Mouse (Mus musculus): ENCODE data around the gene Sirt2.

Sirt2 gene

GRCm38 (mm10) chr7:28796562-28796975 is 30.0 kb downstream of the Sirt2 start:
- CTCF ChIA-PET: interaction anchor here (0.6 to 2.2 kb wide), 26 partner anchors 8 to 506 kb away, joined by 3 to 25 read pairs (median 4); partner anchors contain the start of genes Capn12 (in 1 of the 4), Hnrnpl (in 1 of the 4), Lgals4 (in 1 of the 4) and Selenov (in 1 of the 4)
- POLR2A ChIA-PET: interaction anchor here (0.6 to 10.2 kb wide), 27 partner anchors 11 to 593 kb away, joined by 3 to 391 read pairs (median 4); partner anchors contain the start of genes Hnrnpl (in 4 of the 4), Ech1 (in 1 of the 4), Eif3k (in 1 of the 4) and Map4k1 (in 1 of the 4)

- ChIA-PET POLR2A (interaction anchor here in 3 of 4 experiments (0.7 to 10.2 kb wide), 6 partner anchors 12 to 336 kb away, joined by 3 to 391 read pairs (median 12); partner anchors contain the start of genes Hnrnpl (in 2 of the 3) and Ech1 (in 1 of the 3)), CTCF (interaction anchor here in 2 of 4 experiments (0.6 to 1.5 kb wide), 4 partner anchors 8 to 203 kb away, joined by 3 to 4 read pairs (median 3); partner anchors contain the start of gene Hnrnpl (in 1 of the 2))
Observed at GRCm38 (mm10) chr7:28799994-28800393, 33.5 kb downstream of the Sirt2 start.

- POLR2A ChIA-PET: interaction anchor here in 3 of 4 experiments (0.6 to 10.2 kb wide), 8 partner anchors 8 to 107 kb away, joined by 3 to 391 read pairs (median 4); partner anchors contain the start of gene Hnrnpl (in 2 of the 3)
- CTCF ChIA-PET: interaction anchor here in 2 of 4 experiments (0.6 to 2.5 kb wide), 4 partner anchors 9 to 60 kb away, joined by 3 to 14 read pairs (median 7); partner anchors contain the start of genes Mrps12 (in 1 of the 2) and Sars2 (in 1 of the 2)
Observed at GRCm38 (mm10) chr7:28801451-28801850, 34.9 kb downstream of the Sirt2 start.

DNA sequence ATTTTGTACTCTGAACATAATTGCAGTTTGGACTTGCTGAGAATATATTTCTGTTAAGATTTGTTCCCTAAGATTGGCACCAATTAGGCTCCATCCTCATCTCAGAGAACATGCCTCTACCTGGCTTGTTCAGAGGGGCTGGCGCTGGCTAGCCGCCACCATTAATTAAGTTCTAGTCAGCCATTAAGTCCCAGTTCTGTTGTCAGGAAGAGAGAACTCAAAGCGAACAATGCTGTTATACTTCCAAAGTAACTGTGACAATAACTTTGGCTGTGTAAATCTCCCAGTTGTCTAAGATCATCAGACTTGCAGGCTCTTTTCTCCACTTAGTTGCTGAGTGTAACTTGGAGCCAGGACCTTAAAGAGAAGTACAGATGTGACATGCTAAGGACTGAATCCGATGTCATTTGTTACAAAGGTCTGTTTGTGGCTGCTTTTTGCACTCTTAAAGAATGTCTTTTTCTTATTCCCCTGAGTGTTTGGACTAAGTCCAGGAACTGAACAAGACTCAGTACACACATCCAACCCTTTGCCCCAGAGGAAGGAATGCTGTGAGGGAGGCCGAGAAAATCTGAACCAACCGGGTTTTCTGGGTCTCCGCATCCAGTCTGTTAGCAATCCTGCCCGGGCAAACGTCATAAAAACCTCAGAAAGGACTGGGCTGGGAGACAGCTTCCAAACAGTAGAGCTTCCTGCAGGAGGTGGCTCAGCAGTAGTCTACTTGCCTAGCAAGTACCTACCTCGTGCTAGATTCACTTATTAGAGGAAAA is 35.6 kb downstream of the Sirt2 start:
- POLR2A ChIA-PET: interaction anchor here (0.6 to 10.2 kb wide), 15 partner anchors 8 to 163 kb away, joined by 3 to 391 read pairs (median 4); partner anchors contain the start of gene Hnrnpl (in 2 of the 4)
- CTCF ChIA-PET: interaction anchor here in 2 of 4 experiments (0.6 to 2.5 kb wide), 5 partner anchors 8 to 333 kb away, joined by 3 to 14 read pairs (median 6); partner anchors contain the start of genes Mrps12 (in 1 of the 2) and Sars2 (in 1 of the 2)

- ChIA-PET CTCF (interaction anchor here in 2 of 4 experiments (0.5 to 2.5 kb wide), 3 partner anchors 11 to 332 kb away, joined by 6 to 14 read pairs (median 11); no protein-coding TSS in a partner anchor), POLR2A (interaction anchor here (0.6 to 10.2 kb wide), 23 partner anchors 9 to 424 kb away, joined by 3 to 391 read pairs (median 4); partner anchors contain the start of genes Hnrnpl (in 2 of the 4), Ech1 (in 1 of the 4), Eif3k (in 1 of the 4) and Map4k1 (in 1 of the 4))
Observed at GRCm38 (mm10) chr7:28802846-28803588, 36.5 kb downstream of the Sirt2 start.

DNA sequence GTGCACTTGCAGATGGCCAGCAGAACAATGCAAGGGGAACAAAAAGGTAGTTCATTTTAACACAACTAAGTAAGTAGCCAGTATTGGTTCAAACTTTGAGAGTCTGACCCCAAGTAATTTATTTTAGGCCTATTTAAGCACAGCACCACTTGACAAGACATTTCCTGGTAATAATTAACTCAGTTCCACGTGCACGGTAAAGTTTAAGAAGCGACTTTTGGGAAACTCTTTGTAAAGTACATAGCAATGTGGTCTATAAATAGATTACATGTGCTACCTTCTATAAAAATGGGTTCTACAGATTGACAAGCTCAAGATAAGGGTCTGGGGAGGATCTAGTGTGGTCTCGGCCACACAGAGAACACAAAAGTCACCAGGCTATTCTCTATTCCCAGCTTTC is 37.2 kb downstream of the Sirt2 start:
- ChIA-PET POLR2A (interaction anchor here (0.6 to 10.2 kb wide), 18 partner anchors 8 to 449 kb away, joined by 3 to 391 read pairs (median 4); partner anchors contain the start of genes Hnrnpl (in 2 of the 4), Ech1 (in 1 of the 4), Eif3k (in 1 of the 4) and Map4k1 (in 1 of the 4)), CTCF (interaction anchor here in 2 of 4 experiments (0.5 to 1.6 kb wide), 4 partner anchors 8 to 197 kb away, joined by 5 to 11 read pairs (median 6); no protein-coding TSS in a partner anchor)

DNA sequence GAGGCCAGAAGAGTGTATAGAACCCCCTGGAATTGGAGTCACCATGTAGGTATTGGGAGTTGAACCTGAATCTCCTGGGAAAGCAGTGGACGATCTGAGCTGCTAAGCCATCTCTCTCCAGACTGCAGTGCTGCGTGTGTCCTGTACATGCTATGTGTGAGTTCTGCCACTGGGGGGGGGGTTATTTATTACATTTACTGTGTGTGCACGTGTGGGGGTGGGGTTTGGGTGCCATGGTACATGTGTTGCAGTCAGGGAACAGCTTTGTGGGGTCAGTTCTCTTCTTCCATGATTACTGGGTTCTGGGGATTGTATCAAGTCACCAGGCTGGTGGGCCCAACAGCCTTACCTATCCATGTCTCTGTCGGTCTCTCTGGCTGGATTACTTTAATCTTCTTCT is 40.3 kb downstream of the Sirt2 start:
- ChIA-PET POLR2A (interaction anchor here (0.5 to 19.5 kb wide), 15 partner anchors 7 to 487 kb away, joined by 3 to 391 read pairs (median 4); partner anchors contain the start of genes Ech1 (in 1 of the 4) and Lgals4 (in 1 of the 4)), CTCF (interaction anchor here in 2 of 4 experiments (0.6 to 1.3 kb wide), 5 partner anchors 10 to 516 kb away, joined by 3 to 6 read pairs (median 3); partner anchors contain the start of gene Selenov (in 1 of the 2))

GRCm38 (mm10) chr7:28807641-28808220 is 41.2 kb downstream of the Sirt2 start:
- ChIA-PET CTCF (interaction anchor here in 2 of 4 experiments (0.6 to 2.0 kb wide), 7 partner anchors 8 to 517 kb away, joined by 3 to 10 read pairs (median 4); partner anchors contain the start of gene Selenov (in 1 of the 2)), POLR2A (interaction anchor here (0.5 to 19.5 kb wide), 28 partner anchors 8 to 1459 kb away, joined by 3 to 391 read pairs (median 5); partner anchors contain the start of genes Ech1 (in 2 of the 4), Lgals4 (in 1 of the 4), Rps16 (in 1 of the 4) and Sirt2 (in 1 of the 4))

- CTCF ChIA-PET: interaction anchor here in 3 of 4 experiments (0.6 to 2.6 kb wide), 8 partner anchors 9 to 224 kb away, joined by 3 to 19 read pairs (median 4); no protein-coding TSS in a partner anchor
- POLR2A ChIA-PET: interaction anchor here (0.6 to 19.5 kb wide), 33 partner anchors 9 to 1459 kb away, joined by 3 to 391 read pairs (median 4); partner anchors contain the start of genes Ech1 (in 2 of the 4), Lgals4 (in 1 of the 4), Rps16 (in 1 of the 4) and Sirt2 (in 1 of the 4)
Observed at GRCm38 (mm10) chr7:28808221-28808941, 41.8 kb downstream of the Sirt2 start, which contains the start of gene Hnrnpl. Gene Hnrnpl, plus strand, starts transcription at chr7:28808541.

DNA sequence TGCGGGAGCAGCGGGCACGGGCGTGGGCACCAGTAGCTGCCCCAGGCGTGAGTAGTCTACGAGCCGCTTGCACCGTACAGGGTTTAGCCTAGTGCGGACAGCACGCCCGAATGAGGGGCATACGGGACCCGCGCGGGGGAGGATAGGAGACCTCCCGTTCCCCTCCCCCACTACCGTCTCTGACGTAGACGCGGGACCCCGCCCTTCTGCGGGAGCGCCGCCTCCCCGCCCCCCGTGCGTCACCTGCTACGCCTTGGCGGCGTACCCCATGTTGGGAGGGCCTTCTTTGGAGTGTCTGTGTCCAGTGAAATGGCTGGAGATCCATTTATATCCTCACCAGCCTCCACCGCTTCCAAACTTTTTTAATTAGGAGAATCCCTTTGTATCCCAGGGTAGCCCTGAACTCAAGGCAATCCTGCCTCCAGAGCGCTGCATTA is 42.4 kb downstream of the Sirt2 start:
- ChIA-PET POLR2A (interaction anchor here (0.6 to 19.5 kb wide), 52 partner anchors 8 to 470 kb away, joined by 3 to 391 read pairs (median 6); partner anchors contain the start of genes Ech1 (in 2 of the 4), Sirt2 (in 2 of the 4), Eif3k (in 1 of the 4) and Fbxo17 (in 1 of the 4)), CTCF (interaction anchor here in 2 of 4 experiments (0.9 to 2.6 kb wide), 6 partner anchors 9 to 29 kb away, joined by 3 to 19 read pairs (median 4); no protein-coding TSS in a partner anchor)

GRCm38 (mm10) chr7:28809401-28810089 is 43.0 kb downstream of the Sirt2 start:
- CTCF ChIA-PET: interaction anchor here in 3 of 4 experiments (0.7 to 2.6 kb wide), 19 partner anchors 12 to 282 kb away, joined by 3 to 19 read pairs (median 4); partner anchors contain the start of genes Mrps12 (in 2 of the 3), Sars2 (in 2 of the 3), Ech1 (in 1 of the 3) and Eif3k (in 1 of the 3)
- POLR2A ChIA-PET: interaction anchor here (0.6 to 19.5 kb wide), 143 partner anchors 8 to 1174 kb away, joined by 3 to 391 read pairs (median 5); partner anchors contain the start of genes Eif3k (in 3 of the 4), Mrps12 (in 3 of the 4), Sars2 (in 3 of the 4) and Ech1 (in 2 of the 4)

GRCm38 (mm10) chr7:28810107-28811066 is 43.9 kb downstream of the Sirt2 start:
- CTCF ChIA-PET: interaction anchor here (0.6 to 2.6 kb wide), 27 partner anchors 9 to 1478 kb away, joined by 3 to 19 read pairs (median 5); partner anchors contain the start of genes Mrps12 (in 2 of the 4), Sars2 (in 2 of the 4), Ech1 (in 1 of the 4) and Eif3k (in 1 of the 4)
- POLR2A ChIA-PET: interaction anchor here (0.5 to 19.5 kb wide), 207 partner anchors 9 to 1554 kb away, joined by 3 to 391 read pairs (median 4); partner anchors contain the start of genes Eif3k (in 4 of the 4), Mrps12 (in 3 of the 4), Sars2 (in 3 of the 4) and Sirt2 (in 3 of the 4)

GRCm38 (mm10) chr7:28811228-28811627 is 44.7 kb downstream of the Sirt2 start:
- ChIA-PET CTCF (interaction anchor here in 2 of 4 experiments (0.6 to 1.8 kb wide), 6 partner anchors 10 to 1478 kb away, joined by 3 to 7 read pairs (median 4); partner anchors contain the start of gene Ech1 (in 1 of the 2)), POLR2A (interaction anchor here (0.5 to 19.5 kb wide), 87 partner anchors 9 to 1136 kb away, joined by 3 to 391 read pairs (median 6); partner anchors contain the start of genes Eif3k (in 3 of the 4), Sirt2 (in 3 of the 4), Actn4 (in 2 of the 4) and Ech1 (in 2 of the 4))

All from embryonic stem cell, embryonic (primary cell).